Mouse (Mus musculus) lung, postnatal 0 days (tissue): Measurements from ENCODE around the gene M1ap. TPM values are rescaled to one million over a fixed set of nuclear protein-coding genes. Genes with fewer than 3 reads are reported as not detected.

Experiments
- ATAC-seq: fragments of 200-750 bp; cut with Nextera tagmentation; 2 replicates; pipeline ENCODE4 v1.8.0; 2017; ENCODE audit warnings: moderate library complexity
- DNase-seq: peaks from one replicate; pipeline ENCODE4 v3.0.0-alpha.2; 2016; ENCODE audit warnings: low spot score
- H3K27ac ChIP-seq: fragments of 300-500 bp; sonication (generic); 2 replicates; pipeline ENCODE4 v1.5.1; 2014; ENCODE audit warnings: antibody characterized with exemption, mild to moderate bottlenecking, low read length, mixed read lengths
- H3K27me3 ChIP-seq: fragments of 300-500 bp; sonication (generic); replicated peaks from 2 replicates; pipeline ENCODE4 v1.6.1; 2014; ENCODE audit warnings: low read length, mixed read lengths; ENCODE audit not compliant: insufficient read depth
- H3K36me3 ChIP-seq: fragments of 300-500 bp; sonication (generic); 2 replicates; pipeline ENCODE4 v1.6.1; 2014; ENCODE audit warnings: low read length, mixed read lengths; ENCODE audit not compliant: insufficient read depth
- H3K4me1 ChIP-seq: fragments of 300-500 bp; sonication (generic); 2 replicates; pipeline ENCODE4 v1.6.1; 2014; ENCODE audit warnings: antibody characterized with exemption, low read depth, low read length, mixed read lengths; ENCODE audit not compliant: insufficient read depth
- H3K4me2 ChIP-seq: fragments of 300-500 bp; sonication (generic); replicated peaks from 2 replicates; pipeline ENCODE4 v1.6.1; 2014; ENCODE audit warnings: low read depth, mild to moderate bottlenecking, low read length, moderate library complexity, mixed read lengths
- H3K4me3 ChIP-seq: fragments of 300-500 bp; sonication (generic); 2 replicates; pipeline ENCODE4 v1.5.1; 2014; ENCODE audit warnings: low read depth, low read length
- H3K9ac ChIP-seq: fragments of 300-500 bp; sonication (generic); replicated peaks from 2 replicates; pipeline ENCODE4 v1.6.1; 2014; ENCODE audit warnings: low read depth, mild to moderate bottlenecking
- H3K9me3 ChIP-seq: fragments of 300-500 bp; sonication (generic); 2 replicates; pipeline ENCODE4 v1.6.1; 2016; ENCODE audit warnings: low read length, mixed read lengths
- CTCF ChIP-seq: IDR thresholded peaks from 2 replicates; pipeline ENCODE4 v1.5.1; 2016; ENCODE audit warnings: antibody characterized with exemption, mild to moderate bottlenecking
- EP300 ChIP-seq: IDR thresholded peaks from 2 replicates; pipeline ENCODE4 v1.6.1; 2016; ENCODE audit warnings: antibody characterized with exemption, mild to moderate bottlenecking, control low read depth
- WGBS: fragments of 180-500 bp; shearing (Covaris S2); extraction: QIAGEN DNeasy Blood & Tissue Kit; methylation state at CpG from one replicate; pipeline ENCODE4 v1.1.7; 2014; 5-methylcytosine and 5-hydroxymethylcytosine counted together
- polyA plus RNA-seq: library from polyadenylated mRNA; unstranded; fragments of >200 nt; fragmentation: Nextera tagmentation; extraction: Ambion mirVana; gene quantifications from 2 replicates; pipeline ENCODE4 v1.2.1, GENCODE M21; 2015

The M1ap gene
- polyA plus RNA-seq, 1 experiment from 2014 or later = 1.8 TPM

DNA sequence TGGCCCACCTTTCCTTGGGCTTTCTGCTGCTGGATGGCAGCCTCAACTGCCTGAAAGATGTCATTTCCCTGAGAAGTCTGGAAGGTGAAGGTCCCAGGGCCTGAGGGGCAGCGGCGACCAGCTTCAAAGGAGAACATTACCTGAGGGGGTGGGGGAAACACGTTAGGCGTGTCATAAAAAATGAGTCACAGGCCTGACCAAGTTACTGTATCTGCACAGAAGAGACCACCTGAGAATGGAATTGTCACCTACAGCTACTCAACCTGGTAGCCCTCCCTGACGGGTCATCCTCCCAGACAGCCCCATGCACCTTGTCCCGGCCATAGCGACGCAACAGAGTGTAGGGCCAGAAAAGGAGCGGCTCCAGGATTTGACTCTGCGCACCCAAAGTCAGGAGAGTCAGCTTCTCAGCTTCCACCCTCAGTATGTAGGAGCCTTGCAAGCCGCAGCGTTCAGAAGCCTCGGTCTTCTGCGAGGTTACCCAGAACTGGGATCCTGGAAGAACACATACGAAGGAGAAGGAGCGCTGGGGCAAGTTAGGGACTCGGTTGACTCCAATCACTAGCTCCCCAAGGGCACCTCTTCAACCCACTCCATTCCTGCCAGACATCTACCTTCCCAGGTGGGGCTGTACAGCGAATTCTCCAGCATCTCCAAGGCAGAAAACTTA is 85.4 kb downstream of the M1ap start:
- Histone ChIP-seq H3K9me3 (no peaks in the 10 kb centered on the region), H3K9ac (0 out of 2 replicates have a peak overlapping the region, but pooled peaks have one; percentile 51), H3K4me2 (peak overlapping the region; percentile 84), H3K36me3 (no peaks in the 10 kb centered on the region), H3K27ac (no peak overlapping the region), H3K27me3 (no peaks in the 10 kb centered on the region), H3K4me3 (peak overlapping the region; percentile 57), H3K4me1 (peaks cover 8% of the 10 kb centered on the region; the same call in 1 of the 2 replicates)
- ATAC-seq (no peak), DNase-seq (no peak)
- TF ChIP-seq CTCF = no peak
- TF ChIP-seq EP300 = no peak
- 51% methylated on average over 18 of the region's 18 CpGs for WGBS

- Histone ChIP-seq H3K4me2 (peak overlapping the region; percentile 84), H3K9ac (peak overlapping the region; percentile 51), H3K36me3 (no peaks in the 10 kb centered on the region), H3K9me3 (no peaks in the 10 kb centered on the region), H3K27ac (peak overlapping the region; percentile 83), H3K27me3 (no peaks in the 10 kb centered on the region), H3K4me1 (peaks cover 8% of the 10 kb centered on the region; the same call in 1 of the 2 replicates), H3K4me3 (peak overlapping the region; percentile 57)
- ATAC-seq = peak; percentile 49
- DNase-seq = peak; percentile 50
- TF ChIP-seq CTCF = peak; percentile 41
- TF ChIP-seq EP300 = no peak
- 2% methylated on average over 31 of the region's 31 CpGs for WGBS
These were observed 86.1 kb downstream of the M1ap start for GRCm38 (mm10) chr6:83032769-83033191.

DNA sequence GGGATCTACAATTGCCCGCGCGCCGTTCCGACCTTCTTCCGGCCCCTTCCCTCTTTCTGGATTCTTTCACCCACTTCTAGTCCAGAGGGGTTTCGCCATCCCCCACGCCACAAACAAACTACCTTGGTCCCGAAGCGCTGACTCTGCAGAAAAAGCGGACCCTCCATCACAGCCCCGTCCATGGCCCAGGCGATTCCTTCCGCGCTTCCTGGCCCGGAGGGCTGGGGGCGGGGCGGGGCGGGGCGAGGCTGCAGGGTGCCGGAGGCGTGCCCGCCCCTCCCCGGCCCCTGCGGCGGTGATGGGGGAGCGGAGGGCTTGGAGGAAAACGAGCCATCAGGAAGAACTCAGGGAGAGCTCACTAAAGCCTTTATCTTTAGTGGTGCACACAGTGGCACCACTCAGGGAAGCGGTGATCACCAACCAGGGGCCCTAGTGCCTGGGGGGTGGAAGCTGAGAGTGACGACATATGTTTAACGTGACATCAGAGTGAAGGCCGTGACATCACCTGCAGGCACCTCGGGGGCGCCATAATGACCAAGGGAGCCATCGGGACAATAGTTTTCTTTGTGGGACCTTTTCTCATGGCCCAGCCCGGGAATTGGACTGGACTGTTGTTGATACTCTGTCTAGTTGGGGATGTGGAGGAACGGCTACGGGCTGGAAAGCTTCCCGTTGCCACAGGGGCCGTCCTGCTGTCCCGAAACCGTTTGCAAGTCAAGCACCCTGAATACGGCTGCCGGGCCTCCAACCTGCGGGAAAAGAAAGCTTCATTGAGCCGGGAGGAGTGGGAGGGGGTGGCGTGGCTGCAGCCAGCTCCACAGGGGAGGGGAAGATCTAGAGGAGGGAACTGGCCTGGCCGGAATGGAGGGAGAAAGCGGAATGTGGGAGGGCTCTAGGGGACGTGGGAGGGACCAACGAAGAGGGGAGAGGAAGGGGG is 86.8 kb downstream of the M1ap start, which contains the start of the genes Dok1 and Loxl3:
Gene Dok1 (minus strand): TSS at position 223 of the 937 bp plus-strand sequence.
Gene Loxl3 (plus strand): TSS at position 925 of the 937 bp plus-strand sequence.
- DNase-seq = peak; percentile 89

DNA sequence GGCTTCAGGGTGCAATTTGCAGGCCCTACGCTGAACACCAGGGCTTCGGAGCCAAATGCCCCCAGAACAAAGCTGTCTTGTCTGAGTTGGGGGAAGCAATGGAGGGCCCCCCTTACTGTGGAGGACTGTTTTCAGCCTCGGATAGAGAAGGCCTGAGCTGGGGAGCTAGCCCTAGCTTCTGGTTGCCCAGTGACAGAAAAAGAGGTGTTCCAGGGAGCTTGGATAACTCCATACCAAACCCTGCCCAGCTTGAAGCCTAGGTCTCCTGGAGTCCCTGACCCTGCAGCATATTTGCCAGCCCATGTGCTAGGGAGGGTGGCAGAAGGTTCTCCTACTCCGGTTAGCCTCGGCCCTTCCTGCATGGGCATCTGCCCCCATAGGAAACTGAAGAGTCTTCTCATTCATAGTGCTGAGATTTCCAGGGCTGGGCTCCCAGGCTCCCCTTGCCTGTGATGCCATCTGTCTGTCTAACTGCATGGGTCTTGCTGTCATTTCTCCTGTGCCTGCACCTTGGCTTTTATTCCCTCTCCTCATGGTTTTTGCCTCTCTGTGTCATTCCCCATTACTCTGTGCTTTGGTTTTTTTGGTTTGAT is 87.9 kb downstream of the M1ap start:
- ATAC-seq (no peak), DNase-seq (no peak)
- WGBS = 10% methylated on average over 5 of the region's 5 CpGs
- Histone ChIP-seq H3K9ac (no peak overlapping the region), H3K4me3 (peak overlapping the region; percentile 57), H3K27ac (0 out of 2 replicates have a peak overlapping the region, but pooled peaks have one; percentile 83), H3K4me2 (peak overlapping the region; percentile 84), H3K27me3 (no peaks in the 10 kb centered on the region), H3K4me1 (peaks cover 8% of the 10 kb centered on the region), H3K9me3 (no peaks in the 10 kb centered on the region), H3K36me3 (no peaks in the 10 kb centered on the region)
- no peak for TF ChIP-seq CTCF
- TF ChIP-seq EP300 = no peak

More for the DNA sequence above, 86.8 kb downstream of the M1ap start, which contains the start of the genes Dok1 and Loxl3:
- peak within 1 kb of the TSS; percentile 51 for H3K9ac ChIP-seq
- H3K4me1 ChIP-seq = peaks cover 8% of the 10 kb centered on the region
- H3K9me3 ChIP-seq = no peaks in the 10 kb centered on the region
- no peaks in the 10 kb centered on the region for H3K27me3 ChIP-seq
- H3K27ac ChIP-seq = peak within 1 kb of the TSS; percentile 83
- ATAC-seq = peak; percentile 90
- H3K4me2 ChIP-seq = peak within 1 kb of the TSS; percentile 84
- 2% methylated on average over 50 of the region's 51 CpGs for WGBS
- H3K4me3 ChIP-seq = peak within 1 kb of the TSS; percentile 57
- no peak for TF ChIP-seq CTCF
- 0 out of 2 replicates have a peak, but pooled peaks have one; percentile 24 for TF ChIP-seq EP300
- no peaks in the 10 kb centered on the region for H3K36me3 ChIP-seq

- TF ChIP-seq CTCF (no peak), EP300 (no peak)
- 60% methylated on average over 8 of the region's 8 CpGs for WGBS
These were observed 90.5 kb downstream of the M1ap start for GRCm38 (mm10) chr6:83037188-83037587.

More at GRCm38 (mm10) chr6:83037188-83037587, 90.5 kb downstream of the M1ap start:
- Histone ChIP-seq H3K36me3 (no peaks in the 10 kb centered on the region), H3K27ac (no peak overlapping the region), H3K9me3 (no peaks in the 10 kb centered on the region), H3K4me1 (peaks cover 7% of the 10 kb centered on the region), H3K9ac (no peak overlapping the region), H3K4me2 (no peak overlapping the region), H3K4me3 (no peak overlapping the region), H3K27me3 (no peaks in the 10 kb centered on the region)
- DNase-seq (no peak), ATAC-seq (no peak)
